Mouse (Mus musculus): ENCODE results near the gene Atp2a1.
"Not testable (repeated sequence)": the region's sequence is repeated elsewhere in the genome, so short reads cannot be mapped to it uniquely, and the experiment has no call there.

Gene Atp2a1

DNA sequence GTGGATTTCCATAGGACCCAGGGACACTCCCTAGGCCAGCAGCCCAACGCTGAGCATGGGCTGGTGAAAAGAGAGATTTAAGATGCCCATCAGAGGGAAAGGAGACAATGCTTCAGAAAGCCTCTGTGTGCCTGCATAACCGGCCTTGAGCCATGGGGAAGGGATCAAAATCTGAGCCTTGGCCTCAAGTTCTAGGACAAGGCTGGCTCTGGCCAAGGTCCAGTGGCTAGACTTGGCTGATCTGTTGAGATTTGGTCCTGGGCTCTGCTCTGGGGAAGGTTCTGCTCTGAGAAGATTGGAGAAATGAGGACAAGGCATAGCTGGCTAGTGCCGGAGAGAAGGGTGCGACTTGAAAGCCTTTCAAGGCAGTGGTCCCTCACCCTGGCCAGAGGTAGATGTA is 51.8 kb downstream of the Atp2a1 start:
- DNase-seq (ENCODE audit: low spot score in 2 of 2), result no peak

DNA sequence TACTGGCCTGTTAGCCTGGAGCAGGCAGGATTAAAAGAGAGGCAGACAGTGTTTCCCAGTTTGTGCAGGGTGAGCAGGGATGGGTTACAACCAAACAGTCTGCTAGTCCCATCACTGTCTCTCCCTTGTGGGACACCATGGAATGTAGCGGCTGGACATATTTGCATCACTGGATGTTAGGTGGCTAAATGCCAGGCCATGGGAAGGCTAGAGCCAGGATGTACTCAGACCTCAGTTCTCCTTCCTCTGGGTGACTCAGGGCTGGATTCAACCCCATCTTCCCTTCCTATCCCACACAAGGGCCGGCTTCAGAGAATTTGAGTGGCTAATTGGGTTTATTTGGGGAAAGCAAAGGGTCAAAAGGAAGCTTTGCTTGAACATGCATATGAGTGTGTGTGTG is 54.2 kb downstream of the Atp2a1 start:
- DNase-seq (ENCODE audit: low spot score in 2 of 2), result no peak

DNA sequence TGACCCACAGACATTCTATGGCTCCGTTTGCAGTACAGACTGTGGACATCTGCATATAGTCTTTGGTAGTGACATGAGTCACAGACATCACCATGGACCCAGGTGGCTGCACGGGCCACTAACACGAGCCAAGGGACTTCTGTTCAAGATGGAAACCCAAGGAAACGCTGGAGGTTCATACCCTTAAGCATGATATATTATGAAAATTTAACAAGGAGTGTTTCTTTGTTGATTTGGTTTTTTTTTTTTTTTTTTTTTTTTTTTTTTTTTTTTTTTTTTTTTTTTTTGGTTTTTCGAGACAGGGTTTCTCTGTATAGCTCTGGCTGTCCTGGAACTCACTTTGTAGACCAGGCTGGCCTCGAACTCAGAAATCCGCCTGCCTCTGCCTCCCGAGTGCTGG is 60.4 kb downstream of the Atp2a1 start:
- not testable (repeated sequence) for DNase-seq (ENCODE audit: low spot score in 2 of 2)

DNA sequence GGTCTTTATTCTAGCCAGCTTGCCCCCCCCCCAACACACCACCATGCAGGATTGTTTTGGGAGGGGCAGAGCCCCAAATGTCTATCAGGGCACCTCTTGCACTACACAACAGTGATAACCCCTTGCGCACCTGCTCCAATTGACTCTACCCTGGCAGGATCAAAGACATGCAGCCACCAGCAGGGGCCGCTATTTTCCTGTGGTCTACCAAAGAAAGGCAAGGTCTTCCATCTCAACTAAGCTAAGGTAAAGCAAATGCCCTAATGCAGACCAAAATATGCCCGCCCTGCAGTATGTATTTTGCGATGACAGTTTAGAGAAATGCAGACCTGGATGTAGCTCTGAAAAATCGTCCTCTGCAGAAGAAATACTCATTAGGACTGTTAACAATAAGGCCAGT is 63.4 kb downstream of the Atp2a1 start:
- peak; percentile 28 to 47 for DNase-seq (ENCODE audit: low spot score in 2 of 2)

DNA sequence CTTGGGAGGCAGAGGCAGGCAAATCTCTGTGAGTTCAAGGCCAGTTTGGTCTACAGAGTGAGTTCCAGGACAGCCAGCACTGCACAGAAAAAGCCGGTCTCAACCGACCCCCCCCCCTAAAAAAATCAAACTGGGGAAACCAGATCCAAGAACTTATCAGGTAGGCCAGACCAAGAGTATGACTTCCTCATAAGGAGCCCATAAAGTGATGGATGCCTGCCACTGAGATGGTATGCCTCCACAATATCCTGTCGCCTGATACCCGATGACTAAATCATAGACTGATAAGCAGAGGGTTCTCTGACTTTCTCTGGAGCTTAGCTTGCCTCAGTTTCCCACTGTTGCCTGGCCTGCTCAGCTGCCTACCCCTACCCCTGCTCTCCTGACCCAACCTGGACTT is 65.1 kb downstream of the Atp2a1 start:
- no peak for DNase-seq (ENCODE audit: low spot score in 2 of 2)

DNA sequence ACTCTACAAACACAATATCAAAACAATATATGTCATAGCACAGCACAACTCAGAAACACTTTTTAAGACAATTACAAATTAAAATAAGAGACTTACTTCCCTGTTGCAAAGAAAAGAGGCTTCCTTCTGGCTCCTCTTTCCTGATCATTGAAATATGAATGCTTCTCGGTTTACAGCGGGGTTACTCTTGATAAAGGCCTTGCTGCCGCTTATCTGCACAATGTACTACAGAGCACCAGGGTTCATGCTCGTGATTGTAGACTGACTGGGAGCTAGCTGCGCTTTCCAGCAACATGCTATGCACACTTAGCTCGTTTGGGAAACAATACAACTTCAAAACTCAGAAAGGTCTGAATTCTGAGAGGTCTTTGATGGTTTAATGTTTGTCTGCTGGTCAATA is 65.7 kb downstream of the Atp2a1 start:
- DNase-seq (ENCODE audit: low spot score in 2 of 2), result no peak

DNA sequence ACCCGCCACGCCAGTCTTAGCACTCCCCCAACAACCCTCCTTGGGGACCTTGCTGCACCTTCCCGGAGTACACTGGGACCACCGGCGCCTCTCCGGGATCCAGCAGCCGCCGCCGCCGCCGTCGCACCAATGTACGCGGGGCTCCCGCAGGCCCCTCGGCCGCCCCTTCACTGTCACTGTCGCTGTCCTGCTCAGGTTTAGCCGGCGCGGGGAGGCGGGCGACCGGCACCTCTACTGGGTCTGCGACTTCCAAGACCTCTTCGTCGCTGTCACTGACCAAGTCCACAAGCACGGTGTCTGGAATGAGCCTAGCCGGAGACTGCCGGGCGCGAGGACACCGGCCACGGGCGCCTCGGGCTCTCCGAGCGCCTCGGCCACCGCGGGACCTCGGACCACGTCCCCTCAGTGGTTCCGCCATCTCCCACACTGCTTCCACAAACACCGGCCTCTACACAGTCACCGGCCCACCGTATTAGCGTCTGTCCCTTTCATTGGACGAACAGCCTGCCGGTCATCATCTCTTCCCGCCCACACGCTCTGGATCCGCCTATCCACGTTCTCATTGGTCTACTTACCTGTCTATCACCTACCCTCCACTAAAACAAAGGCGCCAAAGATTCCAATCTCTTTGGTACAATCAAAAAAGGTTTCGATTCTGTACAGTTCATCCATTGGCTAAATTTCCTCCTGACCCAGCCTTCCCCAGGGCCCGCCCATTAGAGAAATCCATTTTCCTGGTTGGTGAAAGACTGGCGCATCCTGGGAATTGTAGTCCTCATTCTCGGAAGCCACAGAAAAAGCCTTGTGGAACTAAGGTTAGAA is 66.4 kb downstream of the Atp2a1 start, which contains the start of gene Nfatc2ip:
Nfatc2ip (minus strand) TSS at position 440 of the 822 bp plus-strand sequence.
- peak; percentile 96 to 97 for DNase-seq (ENCODE audit: low spot score in 2 of 2)

Measured in right cerebral cortex, postnatal 36 days (tissue).